Mouse (Mus musculus) gastrocnemius, postnatal 14 days (tissue): ENCODE measurements around the gene Cit. TPM values are rescaled to one million over a fixed set of nuclear protein-coding genes. Genes with fewer than 3 reads are reported as not detected.
A peak's percentile ranks its signal among the peaks of the same experiment; 100 is the strongest.

Source experiments
- DNase-seq: peaks from one replicate; pipeline ENCODE4 v3.0.0; 2021; ENCODE audit warnings: mixed read lengths
- intact Hi-C: fragments of 180-260 bp; cut with DNase I; formaldehyde crosslinking; loops from one replicate; pipeline ENCODE4 v1.15.1; 2025; ENCODE audit warnings: low total_unique reads
- total RNA-seq, 2 experiments: library from RNA; stranded (reverse); gene quantifications; 2 replicates each; pipeline ENCODE4 v1.2.3; 2021

Cit gene
- total RNA-seq, 2 experiments from 2014 or later: 2.9 to 4.6 TPM

DNA sequence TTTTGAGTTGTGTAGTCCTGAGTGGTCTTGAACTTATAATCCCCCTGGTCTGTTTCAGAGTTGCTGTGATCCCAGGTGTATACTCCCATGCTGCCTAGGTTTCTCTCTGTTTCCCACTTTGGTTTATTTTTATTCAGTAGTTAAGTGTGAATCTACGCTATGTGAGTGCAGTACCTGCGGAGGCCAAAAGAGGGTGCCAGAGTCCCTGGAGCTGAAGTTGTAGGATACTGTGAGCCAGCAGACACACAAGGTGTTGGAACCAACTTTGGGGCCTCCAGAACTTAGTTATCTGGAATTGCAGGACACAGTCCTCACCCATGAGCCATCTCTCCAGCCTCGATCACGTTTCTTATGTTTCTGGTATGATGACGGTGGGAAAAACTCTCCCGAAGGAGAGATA lies 108.1 kb downstream of the Cit start:
- no peak for DNase-seq
- intact Hi-C loops: no loop called here

DNA sequence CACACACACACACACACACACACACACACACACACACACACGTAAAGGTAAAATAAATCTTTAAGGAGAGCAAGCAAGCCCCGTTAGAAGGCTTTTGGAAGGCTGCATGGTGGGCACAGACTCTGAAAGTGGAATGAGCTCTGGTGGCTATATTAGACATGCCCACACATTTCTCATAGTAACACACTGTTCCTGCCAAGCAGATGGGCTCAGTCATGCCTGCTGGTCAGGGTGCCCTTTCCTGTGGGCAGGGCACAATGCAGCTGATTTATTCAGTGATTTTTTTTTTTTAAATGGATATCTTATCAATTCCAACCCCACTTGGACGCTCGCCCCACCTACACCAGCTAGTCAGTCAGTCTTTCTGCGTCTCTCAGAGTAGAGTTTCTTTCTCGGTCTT lies 109.0 kb downstream of the Cit start:
- DNase-seq: no peak
- intact Hi-C loops: no loop called here

DNA sequence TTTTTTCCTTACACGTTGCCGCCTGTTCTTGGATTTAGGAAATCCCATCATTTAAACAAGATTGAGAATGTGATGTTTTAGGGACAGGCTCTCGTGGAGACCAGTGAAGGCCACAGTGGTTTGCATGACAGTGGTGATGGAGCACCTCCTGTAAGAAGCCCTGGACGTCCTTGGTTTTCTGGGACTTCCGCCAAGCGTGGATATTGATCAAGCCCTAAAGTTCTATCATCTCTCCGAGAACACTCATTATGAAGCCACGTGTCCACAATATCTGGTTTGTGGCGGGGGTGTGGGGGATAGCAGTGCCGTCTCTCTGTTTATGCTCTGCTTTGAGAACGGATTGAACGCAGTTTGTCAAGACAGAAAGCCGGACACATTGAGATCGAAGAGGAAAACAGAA lies 109.5 kb downstream of the Cit start:
- intact Hi-C loops: no loop called here
- DNase-seq: no peak

DNA sequence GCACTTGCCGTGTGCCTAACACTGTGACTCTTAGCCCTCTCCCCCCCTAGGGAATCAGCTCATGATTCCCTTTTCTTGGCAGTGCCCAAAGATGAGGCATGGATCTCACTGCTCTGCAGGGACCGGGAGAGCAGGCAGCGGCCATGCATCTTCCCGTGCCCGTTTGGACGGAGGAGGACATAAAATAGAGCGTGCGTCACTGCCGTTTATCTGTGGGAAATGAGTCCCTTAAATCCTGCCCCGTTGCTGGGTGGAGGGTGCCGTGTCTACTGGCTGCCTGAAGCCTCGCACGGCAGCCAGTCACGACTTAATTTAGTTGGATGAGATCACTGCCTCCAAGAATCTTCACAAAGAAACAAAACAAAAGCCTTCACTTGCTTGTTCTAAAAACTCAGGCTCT lies 110.1 kb downstream of the Cit start:
- DNase-seq: no peak
- intact Hi-C loops: no loop called here

DNA sequence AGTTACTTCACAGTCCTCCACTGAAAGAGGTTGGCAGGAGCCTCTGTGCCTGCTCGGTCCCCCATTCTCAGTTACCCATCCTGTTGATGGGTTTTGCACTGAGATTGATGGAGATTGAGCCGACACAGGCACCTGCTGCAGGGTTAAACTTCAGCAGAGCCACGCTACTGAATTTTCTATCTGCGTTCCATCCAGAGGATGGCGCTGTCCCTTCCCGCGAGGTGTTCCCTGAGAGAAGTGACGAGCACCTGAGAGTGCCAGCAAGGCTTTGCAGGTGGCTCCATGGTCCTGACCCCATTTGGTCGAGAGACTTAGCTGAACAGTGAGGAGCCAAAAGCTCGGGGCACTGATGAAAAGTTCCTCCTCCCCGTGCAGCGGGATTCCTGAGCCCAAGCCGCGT lies 111.0 kb downstream of the Cit start:
- no peak for DNase-seq
- intact Hi-C loops: no loop called here

DNA sequence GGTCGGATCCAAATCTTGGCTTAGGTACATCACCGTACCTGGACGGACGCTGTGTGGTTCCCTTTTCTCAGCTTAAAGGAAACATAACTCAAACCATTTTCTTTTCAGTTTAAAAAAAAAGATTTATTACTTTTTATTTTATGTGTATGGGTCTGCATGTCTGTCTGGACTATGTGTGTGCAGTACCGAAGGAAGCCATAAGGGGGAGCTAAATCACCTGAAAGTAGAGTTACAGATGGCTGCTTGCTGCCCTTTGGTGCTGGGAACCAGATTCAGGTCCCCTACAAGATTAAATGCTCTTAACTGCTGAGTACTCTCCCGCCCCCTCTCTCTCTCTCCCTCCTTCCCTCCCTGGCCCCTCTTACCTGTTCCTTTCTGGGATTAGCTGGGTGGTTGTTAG lies 112.1 kb downstream of the Cit start:
- no peak for DNase-seq
- intact Hi-C loops: no loop called here

DNA sequence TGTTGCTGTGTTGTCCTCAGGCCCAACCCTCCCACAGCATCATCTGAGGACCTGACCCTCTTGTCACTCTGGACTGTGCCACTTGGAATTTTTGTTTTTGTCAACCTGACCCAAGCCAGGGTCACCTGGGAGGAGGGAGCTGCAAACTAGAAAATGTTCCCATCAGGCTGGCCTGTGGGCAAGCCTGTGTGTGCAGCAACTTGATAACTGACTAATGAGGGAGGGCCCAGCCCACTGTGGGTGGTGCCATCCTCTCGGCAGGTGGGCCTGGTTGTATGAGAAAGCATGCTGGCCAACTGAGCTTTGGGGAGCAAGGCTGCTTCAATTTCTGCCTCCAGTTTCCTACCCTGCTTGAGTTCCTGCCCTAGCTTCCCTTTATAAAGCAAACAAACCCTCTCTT lies 113.3 kb downstream of the Cit start:
- DNase-seq: no peak
- intact Hi-C loops: no loop called here

DNA sequence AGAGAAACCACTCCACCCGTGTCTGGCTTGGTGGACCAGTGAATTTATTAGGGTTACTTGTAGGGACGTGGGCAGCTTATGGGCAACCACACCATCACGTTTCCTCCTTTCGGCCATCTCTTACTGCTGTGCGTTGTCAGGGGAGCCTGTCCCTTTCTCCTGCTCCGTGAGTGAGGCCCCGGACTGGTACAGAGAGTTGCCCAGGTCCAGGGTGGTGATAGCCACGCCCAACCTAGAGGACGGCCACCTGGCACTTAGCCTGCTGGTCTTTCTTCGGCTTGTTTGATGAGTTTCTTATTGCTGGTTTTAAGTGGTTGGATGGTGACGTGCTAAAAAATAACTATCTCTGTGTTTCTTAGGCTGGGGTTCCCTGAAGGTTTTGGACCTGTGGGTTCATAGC lies 113.7 kb downstream of the Cit start:
- intact Hi-C loops: no loop called here
- no peak for DNase-seq

DNA sequence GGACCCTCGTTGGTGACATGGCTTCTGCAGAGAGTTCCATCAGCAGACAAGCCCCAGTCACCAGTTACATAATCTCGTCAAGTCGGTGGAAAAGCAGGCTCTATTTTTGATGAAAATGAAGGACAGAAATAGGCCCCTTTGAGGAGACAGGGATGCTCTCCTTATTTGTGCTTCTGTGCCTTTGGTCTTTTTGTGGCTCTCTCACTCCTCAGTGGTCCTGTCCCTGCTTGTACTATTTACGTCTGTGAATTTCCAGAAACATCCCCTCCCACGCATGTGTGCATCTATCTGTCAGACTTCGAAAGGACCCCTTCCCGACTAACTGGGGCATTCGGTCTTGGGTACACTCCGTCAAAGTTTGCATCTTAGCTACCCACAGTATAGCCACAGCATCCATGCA lies 116.7 kb downstream of the Cit start:
- intact Hi-C loops: no loop called here
- no peak for DNase-seq

DNA sequence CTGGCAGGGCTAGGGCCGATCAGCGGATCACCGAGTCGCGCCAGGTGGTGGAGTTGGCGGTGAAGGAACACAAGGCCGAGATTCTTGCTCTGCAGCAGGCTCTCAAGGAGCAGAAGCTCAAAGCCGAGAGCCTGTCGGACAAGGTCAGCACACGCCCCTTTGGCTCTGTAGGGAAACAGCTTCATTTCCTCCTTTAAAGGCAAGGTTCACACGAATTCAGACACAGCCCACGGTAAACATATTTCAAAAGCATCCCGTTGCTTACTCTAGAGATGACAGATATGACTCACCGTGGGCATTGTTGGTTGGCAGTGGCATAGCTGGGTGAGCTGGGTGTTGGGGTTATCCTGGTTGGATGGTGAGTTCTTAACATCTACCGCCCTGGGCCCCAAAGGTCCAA lies 126.2 kb downstream of the Cit start:
- intact Hi-C loops: no loop called here

DNA sequence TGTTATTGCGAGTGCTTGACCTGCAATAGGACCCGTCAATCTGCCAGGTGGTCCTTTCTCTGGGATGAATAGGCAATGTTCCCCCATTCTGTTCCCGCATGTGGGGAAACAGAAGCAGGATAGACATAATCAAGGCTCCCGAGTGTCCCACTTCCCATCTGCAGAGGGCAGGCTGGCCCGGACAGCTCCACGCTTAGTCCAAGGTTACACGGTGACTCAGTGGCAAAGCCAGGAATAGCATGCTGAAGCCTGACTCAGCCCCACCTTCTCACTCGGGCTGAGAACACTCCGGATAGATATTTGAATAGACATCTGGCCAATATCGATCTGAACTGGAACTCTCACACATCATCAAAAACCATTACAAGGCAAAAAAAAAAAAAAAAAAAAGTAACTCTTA lies 130.6 kb downstream of the Cit start:
- intact Hi-C loops: no loop called here
- no peak for DNase-seq

More for the DNA sequence above, 126.2 kb downstream of the Cit start:
- DNase-seq: no peak

DNA sequence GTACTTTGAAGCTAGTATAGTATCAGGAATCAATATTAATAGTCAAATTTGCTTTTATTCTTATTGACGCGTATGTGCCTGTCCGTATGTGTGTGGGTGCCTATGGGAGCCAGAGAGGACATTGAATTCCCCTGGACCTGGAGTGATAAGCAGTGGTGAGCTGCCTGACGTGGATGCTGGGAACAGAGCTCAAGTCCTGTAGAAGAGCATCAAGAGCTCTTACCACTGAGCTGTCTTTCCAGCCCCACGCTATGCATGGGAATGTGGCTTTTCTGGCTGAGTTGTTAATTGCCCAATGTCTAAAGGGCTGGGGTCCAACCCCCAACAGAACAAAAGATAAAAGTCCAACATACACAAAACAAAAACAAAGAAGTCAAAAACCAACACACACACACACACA lies 131.4 kb downstream of the Cit start:
- DNase-seq: no peak
- intact Hi-C loops: no loop called here

DNA sequence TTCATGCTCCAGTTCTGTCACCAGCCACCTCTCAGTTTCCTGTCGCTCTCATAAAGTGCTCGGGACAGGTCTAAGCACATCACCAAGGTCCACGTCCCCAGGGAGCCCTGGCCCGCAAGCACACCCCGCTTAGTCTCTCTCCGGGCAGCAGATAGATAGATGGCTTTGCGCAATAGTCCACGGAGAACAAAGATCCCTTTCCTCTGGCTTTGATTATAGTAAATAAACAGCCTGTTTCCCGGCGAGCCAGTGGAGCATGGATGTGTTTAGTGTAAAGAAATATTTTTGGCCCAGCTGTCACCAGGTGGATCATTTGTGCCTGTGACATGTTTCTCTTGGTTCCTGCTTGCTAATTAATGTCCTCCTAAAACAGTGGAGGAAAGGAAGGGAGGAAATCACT lies 132.2 kb downstream of the Cit start:
- no peak for DNase-seq
- intact Hi-C loops: no loop called here

DNA sequence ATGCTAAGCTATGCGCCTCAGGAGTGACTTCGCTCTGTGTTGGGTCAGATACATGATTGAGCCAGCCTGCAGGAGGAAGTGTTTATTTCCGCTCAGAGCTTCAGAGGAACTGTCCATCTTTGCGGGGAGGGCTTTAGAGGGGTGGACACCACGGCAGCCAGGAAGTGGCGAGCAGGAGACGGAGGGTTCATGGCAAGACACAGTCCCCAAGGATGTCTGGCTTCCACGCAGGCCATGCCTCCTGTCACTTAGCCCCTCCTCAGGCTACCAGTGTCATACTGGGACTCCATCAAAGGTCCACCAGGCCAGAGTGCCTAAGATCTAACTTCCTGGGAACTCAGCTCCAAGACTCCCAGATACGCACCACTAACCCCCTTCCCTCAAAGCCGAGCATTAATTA lies 132.7 kb downstream of the Cit start:
- intact Hi-C loops: no loop called here
- peak; percentile 28 for DNase-seq

DNA sequence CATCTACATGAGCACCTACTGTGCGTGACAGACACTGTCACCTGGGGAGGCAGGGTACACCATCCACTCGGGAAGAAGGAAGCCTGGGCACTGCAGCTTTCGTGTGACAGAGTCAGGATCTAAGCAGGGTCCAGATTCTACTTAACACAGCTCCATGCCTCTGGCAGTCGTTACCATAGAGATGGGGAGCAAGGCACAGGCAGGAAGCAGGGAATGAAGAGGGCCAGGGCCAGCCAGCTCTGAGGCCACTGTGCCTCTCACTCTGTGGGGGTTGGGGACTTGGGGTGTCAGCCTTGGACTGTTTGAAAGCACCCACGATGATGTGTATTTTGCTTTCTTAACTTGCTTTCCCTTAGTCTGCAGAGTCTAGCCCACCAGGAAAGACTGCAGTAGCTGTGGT lies 133.2 kb downstream of the Cit start:
- intact Hi-C loops: no loop called here
- DNase-seq: no peak

DNA sequence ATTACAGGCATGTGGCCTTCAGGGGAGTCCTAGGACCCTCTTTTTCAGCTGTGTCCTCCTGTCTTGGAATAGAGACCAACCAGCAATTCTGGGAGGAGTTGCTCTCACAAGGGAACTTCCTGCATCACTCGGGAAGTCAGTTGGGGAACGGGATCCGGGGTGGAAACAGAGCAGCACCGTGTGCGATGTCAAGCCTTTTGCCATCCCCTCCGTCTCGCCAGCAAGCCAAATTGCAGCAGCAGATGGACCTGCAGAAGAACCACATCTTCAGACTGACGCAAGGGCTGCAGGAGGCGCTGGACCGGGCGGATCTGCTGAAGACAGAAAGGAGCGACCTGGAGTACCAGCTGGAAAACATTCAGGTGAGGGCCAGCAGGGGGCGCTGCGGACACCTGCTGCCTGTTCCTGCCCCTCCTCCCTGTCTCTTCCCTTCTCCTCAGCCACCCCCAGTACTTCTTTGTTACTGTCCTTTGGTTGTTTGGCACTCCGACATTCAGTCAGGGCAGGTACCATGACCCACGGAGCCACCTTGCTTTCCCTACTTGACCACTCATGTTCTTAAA lies 134.1 kb downstream of the Cit start:
- DNase-seq: peak; percentile 41
- intact Hi-C loops: no loop called here

DNA sequence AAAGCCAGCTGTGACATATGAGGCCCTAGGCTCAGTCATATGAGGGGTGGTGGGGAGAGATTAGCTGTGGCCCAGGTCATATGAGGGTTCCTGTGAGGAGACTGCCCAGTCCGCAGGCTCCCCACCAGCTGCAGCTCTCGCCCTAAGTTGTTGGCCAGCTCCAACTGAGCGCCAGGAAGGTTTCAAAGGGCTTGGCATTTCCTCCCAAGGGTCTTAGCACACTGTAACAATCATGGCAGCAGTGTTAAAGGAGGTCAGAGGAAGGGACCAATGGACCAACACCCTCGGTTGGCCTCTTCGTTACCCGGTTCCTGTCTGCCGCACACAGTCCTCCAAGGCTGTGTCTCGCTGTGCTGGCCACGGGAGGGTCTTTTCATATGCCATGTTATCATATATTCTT lies 135.5 kb downstream of the Cit start:
- intact Hi-C loops: no loop called here

DNA sequence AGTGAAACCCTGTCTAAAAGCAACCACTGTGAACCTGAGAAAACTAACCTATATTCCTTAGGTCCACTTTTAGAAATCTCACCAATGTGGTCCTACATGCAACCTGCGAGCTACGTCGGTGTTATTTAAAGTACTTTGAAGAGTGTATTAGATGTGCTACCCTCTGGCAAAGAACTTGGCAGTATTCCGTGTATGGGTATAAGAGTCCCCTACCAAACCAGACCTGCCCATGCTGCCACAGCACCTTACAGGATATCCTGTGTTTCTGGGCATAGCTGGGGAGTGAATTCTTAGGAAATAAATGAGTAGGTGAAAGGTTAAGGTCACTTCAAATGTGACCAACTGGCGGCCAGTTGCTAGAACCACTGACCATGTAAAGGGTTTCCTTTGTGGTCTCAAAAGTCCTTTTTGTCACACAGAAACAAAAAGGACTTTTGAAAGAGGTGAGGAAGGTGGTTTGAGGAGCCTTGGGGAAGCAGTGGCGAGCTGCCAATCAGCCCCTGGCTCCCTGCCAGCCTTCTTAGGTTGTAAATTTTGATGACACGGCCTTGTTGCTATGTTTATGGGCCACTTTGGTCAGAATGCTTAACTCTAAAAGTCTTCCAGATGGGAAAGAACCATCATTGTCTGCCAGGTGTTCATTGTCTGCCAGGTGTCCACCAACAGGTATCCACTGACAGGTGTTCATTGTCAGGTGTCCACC lies 137.7 kb downstream of the Cit start:
- peak; percentile 25 for DNase-seq
- intact Hi-C loops: no loop called here

More for the DNA sequence above, 135.5 kb downstream of the Cit start:
- no peak for DNase-seq

DNA sequence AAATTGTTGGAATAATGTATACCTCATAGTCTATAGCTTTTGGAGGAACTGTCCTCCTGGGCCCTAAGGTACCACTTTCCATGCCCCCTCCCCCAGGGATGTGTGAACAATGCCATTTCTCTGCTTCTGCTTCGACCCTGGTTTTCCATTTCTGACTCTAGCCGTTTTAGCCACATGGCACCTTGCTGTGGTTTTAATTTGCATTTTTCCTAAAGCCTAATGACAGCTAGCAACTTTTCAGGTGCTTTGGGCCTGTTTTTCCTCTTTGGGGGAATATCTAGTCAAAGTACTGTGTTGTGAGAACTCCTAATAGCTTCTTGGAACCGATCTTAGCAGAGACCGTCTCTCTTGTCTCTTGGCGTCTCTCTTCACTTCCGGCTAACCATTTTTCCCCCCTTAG lies 139.3 kb downstream of the Cit start:
- intact Hi-C loops: no loop called here
- DNase-seq: no peak

DNA sequence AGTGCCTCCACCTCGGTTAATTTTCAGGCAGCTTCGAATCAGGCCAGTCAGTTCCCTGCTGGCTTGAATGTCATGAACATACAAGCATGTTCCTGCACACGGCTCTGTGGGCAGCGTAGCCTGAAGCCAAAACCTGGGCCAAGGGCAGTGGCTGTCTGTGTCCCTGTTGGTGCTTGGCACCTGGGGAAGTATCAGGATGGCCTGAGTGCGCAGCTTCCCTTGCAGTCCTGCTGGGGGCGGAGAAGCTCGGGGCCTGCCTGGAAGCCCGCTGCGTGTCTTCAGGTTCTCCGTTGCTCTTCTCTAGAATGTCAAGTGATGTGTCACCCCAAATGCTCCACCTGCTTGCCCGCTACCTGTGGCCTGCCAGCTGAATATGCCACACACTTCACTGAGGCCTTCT lies 140.0 kb downstream of the Cit start:
- intact Hi-C loops: no loop called here
- no peak for DNase-seq

DNA sequence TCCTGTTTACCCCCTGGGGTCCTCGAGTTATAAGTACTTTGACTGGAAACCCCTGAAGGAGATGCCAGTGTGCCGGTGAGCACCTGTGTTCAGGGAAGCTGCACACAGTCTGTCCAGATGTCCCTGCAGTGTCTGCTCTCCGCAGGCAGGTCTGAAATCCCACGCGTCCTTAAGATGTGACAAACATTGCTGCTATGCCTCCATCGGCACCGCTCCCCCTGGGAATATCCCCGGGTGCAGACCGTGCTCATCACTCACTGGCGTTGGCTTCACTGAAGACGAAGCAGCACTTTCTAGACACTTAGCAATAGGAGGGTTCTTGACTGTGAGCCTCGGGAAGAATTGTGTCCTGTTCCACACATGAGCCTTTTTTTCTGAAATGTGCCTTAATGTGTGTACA lies 142.2 kb downstream of the Cit start:
- intact Hi-C loops: no loop called here

DNA sequence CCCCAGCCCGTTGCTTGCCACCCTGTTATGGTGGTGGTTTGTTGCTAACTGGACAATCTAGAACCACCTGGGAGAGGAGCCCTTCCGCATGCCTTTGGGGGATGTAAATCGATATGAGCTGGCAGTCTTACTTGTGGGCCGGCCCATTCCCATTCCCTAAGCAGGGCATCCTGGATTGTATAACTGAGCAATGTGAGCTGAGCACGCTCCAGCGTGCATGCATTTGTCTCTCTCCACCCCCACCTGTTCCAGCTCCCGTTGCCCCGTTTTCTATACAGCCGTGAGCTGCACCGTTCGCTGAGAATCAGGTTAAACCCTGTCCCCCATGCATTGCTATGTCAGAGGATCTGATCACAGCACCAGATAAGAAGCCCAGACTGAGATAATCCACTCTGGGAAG lies 146.6 kb downstream of the Cit start:
- intact Hi-C loops: no loop called here
- no peak for DNase-seq

More for the DNA sequence above, 142.2 kb downstream of the Cit start:
- DNase-seq: no peak
